Mouse (Mus musculus): ENCODE measurements around the gene Coro2a.
"Not testable (repeated sequence)": the region's sequence is repeated elsewhere in the genome, so short reads cannot be mapped to it uniquely, and the experiment has no call there.

Gene Coro2a

GRCm38 (mm10) chr4:46611181-46611580 lies 9.2 kb upstream of the Coro2a start:
- peak; percentile 93 to 96 for DNase-seq

GRCm38 (mm10) chr4:46607601-46608000 lies 5.6 kb upstream of the Coro2a start:
- DNase-seq, result no peak

- no peak for DNase-seq
Observed at GRCm38 (mm10) chr4:46605451-46605850, 3.4 kb upstream of the Coro2a start.

- peak in 1 of 2 experiments; percentile 26 for DNase-seq
Observed at GRCm38 (mm10) chr4:46602704-46603103, 702 bp upstream of the Coro2a start.

- DNase-seq, result peak; percentile 82 to 83
Observed at GRCm38 (mm10) chr4:46601258-46601843, 651 bp downstream of the Coro2a start.

GRCm38 (mm10) chr4:46600473-46601257 lies 1.3 kb downstream of the Coro2a start:
- peak in 1 of 2 experiments; percentile 7 for DNase-seq

- DNase-seq, result not testable (repeated sequence)
Observed at GRCm38 (mm10) chr4:46599609-46600008, 2.4 kb downstream of the Coro2a start.

GRCm38 (mm10) chr4:46598981-46599380 lies 3.0 kb downstream of the Coro2a start:
- DNase-seq, result peak in 1 of 2 experiments; percentile 10

- peak in 1 of 2 experiments; percentile 5 for DNase-seq
Observed at GRCm38 (mm10) chr4:46598111-46598510, 3.9 kb downstream of the Coro2a start.

GRCm38 (mm10) chr4:46597286-46597961 lies 4.6 kb downstream of the Coro2a start:
- DNase-seq, result peak in 1 of 2 experiments; percentile 23

- peak; percentile 73 to 78 for DNase-seq
Observed at GRCm38 (mm10) chr4:46596398-46596797, 5.6 kb downstream of the Coro2a start.

GRCm38 (mm10) chr4:46594131-46594530 lies 7.9 kb downstream of the Coro2a start:
- peak in 1 of 2 experiments; percentile 1 for DNase-seq

GRCm38 (mm10) chr4:46593472-46593871 lies 8.5 kb downstream of the Coro2a start:
- peak in 1 of 2 experiments; percentile 3 for DNase-seq

- peak in 1 of 2 experiments; percentile 46 for DNase-seq
Observed at GRCm38 (mm10) chr4:46591833-46592520, 10.0 kb downstream of the Coro2a start.

GRCm38 (mm10) chr4:46590810-46591209 lies 11.2 kb downstream of the Coro2a start:
- DNase-seq, result no peak

GRCm38 (mm10) chr4:46589946-46590684 lies 11.9 kb downstream of the Coro2a start:
- peak in 1 of 2 experiments; percentile 1 for DNase-seq

- peak in 1 of 2 experiments; percentile 1 for DNase-seq
Observed at GRCm38 (mm10) chr4:46589151-46589550, 12.9 kb downstream of the Coro2a start.

GRCm38 (mm10) chr4:46586473-46586872 lies 15.5 kb downstream of the Coro2a start:
- peak in 1 of 2 experiments; percentile 1 for DNase-seq

GRCm38 (mm10) chr4:46585811-46586190 lies 16.2 kb downstream of the Coro2a start:
- peak; percentile 38 to 40 for DNase-seq

GRCm38 (mm10) chr4:46585041-46585810 lies 16.8 kb downstream of the Coro2a start:
- peak in 1 of 2 experiments; percentile 8 for DNase-seq

GRCm38 (mm10) chr4:46584536-46584935 lies 17.5 kb downstream of the Coro2a start:
- not testable (repeated sequence) for DNase-seq

Measured in cerebellum, postnatal 10 days (tissue).